Mouse (Mus musculus): ENCODE data around the gene Tchp. TPM values are rescaled to one million over a fixed set of nuclear protein-coding genes. Genes with fewer than 3 reads are reported as not detected.

Gene Tchp
- total and polyA plus RNA-seq, 2 experiments from 2014 or later, result 11.2 to 14.4 TPM

- H3K27ac ChIP-seq (ENCODE audit: low read depth, low read length), result peak within 1 kb of the TSS; percentile 18; the same call in 1 of the 2 replicates
- DNase-seq (ENCODE audit: low spot score) (peak; percentile 96), ATAC-seq (ENCODE audit: low FRiP score) (peak; percentile 97)
- peaks cover 11% of the 10 kb centered on the region; the same call in 1 of the 2 replicates for H3K4me1 ChIP-seq (ENCODE audit: insufficient read depth, low read length)
- no peaks in the 10 kb centered on the region for H3K27me3 ChIP-seq (ENCODE audit: insufficient read depth, low read length)
- 3% methylated on average over 69 of the region's 75 CpGs for WGBS
- peak within 1 kb of the TSS; percentile 80 for H3K4me3 ChIP-seq (ENCODE audit: low read depth, low read length)
- peak; percentile 52 for TF ChIP-seq CTCF (IDR thresholded peaks at IDR 0.05)
- peak within 1 kb of the TSS; percentile 86 for H3K9ac ChIP-seq (replicated peaks; ENCODE audit: low read length, poor library complexity, severe bottlenecking)
- no peaks in the 10 kb centered on the region for H3K9me3 ChIP-seq (ENCODE audit: low read length)
- H3K4me2 ChIP-seq (ENCODE audit: low read depth, low read length, poor library complexity, severe bottlenecking), result peak within 1 kb of the TSS; percentile 85
- no peaks in the 10 kb centered on the region for H3K36me3 ChIP-seq (ENCODE audit: insufficient read depth, low read length)
Measured at GRCm38 (mm10) chr5:114690633-114691567, 16.7 kb upstream of the Tchp start, which contains the start of gene Gltp. TSS of gene Gltp (minus strand) at chr5:114690984.

DNA sequence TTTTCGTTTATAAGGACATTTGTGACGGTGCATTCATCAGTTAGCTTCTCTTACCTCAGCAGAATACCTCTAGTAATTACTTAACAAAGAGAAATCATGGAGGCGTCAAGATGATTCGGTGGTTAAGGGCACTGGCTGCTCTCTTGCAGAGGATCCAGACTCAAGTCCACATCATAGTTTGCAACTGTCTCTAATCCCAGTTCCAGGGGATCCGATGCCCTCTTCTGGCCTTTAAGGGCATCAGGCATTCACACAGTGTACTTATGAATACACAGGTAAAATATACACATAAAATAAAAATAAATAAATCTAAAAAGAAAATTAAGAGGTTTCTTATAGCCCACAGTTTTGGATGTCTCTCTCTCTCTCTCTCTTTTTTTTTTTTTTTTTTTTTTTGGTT is 11.8 kb upstream of the Tchp start:
- no peak for ATAC-seq (ENCODE audit: low FRiP score)
- Histone ChIP-seq H3K4me1 (ENCODE audit: insufficient read depth, low read length) (no peaks in the 10 kb centered on the region), H3K9me3 (ENCODE audit: low read length) (no peaks in the 10 kb centered on the region), H3K4me3 (ENCODE audit: low read depth, low read length) (no peak overlapping the region), H3K9ac (replicated peaks; ENCODE audit: low read length, poor library complexity, severe bottlenecking) (no peak overlapping the region), H3K36me3 (ENCODE audit: insufficient read depth, low read length) (no peaks in the 10 kb centered on the region), H3K4me2 (ENCODE audit: low read depth, low read length, poor library complexity, severe bottlenecking) (no peak overlapping the region), H3K27ac (ENCODE audit: low read depth, low read length) (no peak overlapping the region), H3K27me3 (ENCODE audit: insufficient read depth, low read length) (no peaks in the 10 kb centered on the region)
- no peak for DNase-seq (ENCODE audit: low spot score)
- peak; percentile 33 for TF ChIP-seq CTCF (IDR thresholded peaks at IDR 0.05)
- 68% methylated on average over 5 of the region's 5 CpGs for WGBS

- no peak for ATAC-seq (ENCODE audit: low FRiP score)
- Histone ChIP-seq H3K4me3 (ENCODE audit: low read depth, low read length) (no peak overlapping the region), H3K27ac (ENCODE audit: low read depth, low read length) (no peak overlapping the region), H3K9ac (replicated peaks; ENCODE audit: low read length, poor library complexity, severe bottlenecking) (no peak overlapping the region), H3K27me3 (ENCODE audit: insufficient read depth, low read length) (no peaks in the 10 kb centered on the region), H3K9me3 (ENCODE audit: low read length) (no peaks in the 10 kb centered on the region), H3K36me3 (ENCODE audit: insufficient read depth, low read length) (no peaks in the 10 kb centered on the region), H3K4me2 (ENCODE audit: low read depth, low read length, poor library complexity, severe bottlenecking) (no peak overlapping the region), H3K4me1 (ENCODE audit: insufficient read depth, low read length) (no peaks in the 10 kb centered on the region)
- 87% methylated on average over 17 of the region's 17 CpGs for WGBS
- no peak for TF ChIP-seq CTCF (IDR thresholded peaks at IDR 0.05)
- no peak for DNase-seq (ENCODE audit: low spot score)
Measured at GRCm38 (mm10) chr5:114696939-114697338, 10.6 kb upstream of the Tchp start.

GRCm38 (mm10) chr5:114698044-114698746 is 9.4 kb upstream of the Tchp start:
- peak; percentile 87 for DNase-seq (ENCODE audit: low spot score)
- 0 out of 2 replicates have a peak, but pooled peaks have one; percentile 58 for ATAC-seq (ENCODE audit: low FRiP score)
- TF ChIP-seq CTCF (IDR thresholded peaks at IDR 0.05), result no peak
- H3K4me2 ChIP-seq (ENCODE audit: low read depth, low read length, poor library complexity, severe bottlenecking), result no peak overlapping the region
- WGBS, result 74% methylated on average over 19 of the region's 19 CpGs
- no peak overlapping the region for H3K9ac ChIP-seq (replicated peaks; ENCODE audit: low read length, poor library complexity, severe bottlenecking)
- H3K36me3 ChIP-seq (ENCODE audit: insufficient read depth, low read length), result no peaks in the 10 kb centered on the region
- no peak overlapping the region for H3K27ac ChIP-seq (ENCODE audit: low read depth, low read length)
- H3K9me3 ChIP-seq (ENCODE audit: low read length), result no peaks in the 10 kb centered on the region
- no peaks in the 10 kb centered on the region for H3K4me1 ChIP-seq (ENCODE audit: insufficient read depth, low read length)
- no peaks in the 10 kb centered on the region for H3K27me3 ChIP-seq (ENCODE audit: insufficient read depth, low read length)
- H3K4me3 ChIP-seq (ENCODE audit: low read depth, low read length), result no peak overlapping the region

- no peaks in the 10 kb centered on the region for H3K4me1 ChIP-seq (ENCODE audit: insufficient read depth, low read length)
- no peak overlapping the region for H3K4me2 ChIP-seq (ENCODE audit: low read depth, low read length, poor library complexity, severe bottlenecking)
- no peak for TF ChIP-seq CTCF (IDR thresholded peaks at IDR 0.05)
- no peak overlapping the region for H3K4me3 ChIP-seq (ENCODE audit: low read depth, low read length)
- H3K27me3 ChIP-seq (ENCODE audit: insufficient read depth, low read length), result no peaks in the 10 kb centered on the region
- no peaks in the 10 kb centered on the region for H3K9me3 ChIP-seq (ENCODE audit: low read length)
- H3K9ac ChIP-seq (replicated peaks; ENCODE audit: low read length, poor library complexity, severe bottlenecking), result no peak overlapping the region
- H3K27ac ChIP-seq (ENCODE audit: low read depth, low read length), result no peak overlapping the region
- WGBS, result 63% methylated on average over 7 of the region's 7 CpGs
- ATAC-seq (ENCODE audit: low FRiP score), result no peak
- DNase-seq (ENCODE audit: low spot score), result no peak
- H3K36me3 ChIP-seq (ENCODE audit: insufficient read depth, low read length), result no peaks in the 10 kb centered on the region
Measured at GRCm38 (mm10) chr5:114699015-114699414, 8.5 kb upstream of the Tchp start.
